Mouse (Mus musculus): Measurements from ENCODE around the gene Osbpl8. TPM values are rescaled to one million over a fixed set of nuclear protein-coding genes. Genes with fewer than 3 reads are reported as not detected.

The Osbpl8 gene
- polyA plus RNA-seq, 1 experiment, result 18.4 TPM

DNA sequence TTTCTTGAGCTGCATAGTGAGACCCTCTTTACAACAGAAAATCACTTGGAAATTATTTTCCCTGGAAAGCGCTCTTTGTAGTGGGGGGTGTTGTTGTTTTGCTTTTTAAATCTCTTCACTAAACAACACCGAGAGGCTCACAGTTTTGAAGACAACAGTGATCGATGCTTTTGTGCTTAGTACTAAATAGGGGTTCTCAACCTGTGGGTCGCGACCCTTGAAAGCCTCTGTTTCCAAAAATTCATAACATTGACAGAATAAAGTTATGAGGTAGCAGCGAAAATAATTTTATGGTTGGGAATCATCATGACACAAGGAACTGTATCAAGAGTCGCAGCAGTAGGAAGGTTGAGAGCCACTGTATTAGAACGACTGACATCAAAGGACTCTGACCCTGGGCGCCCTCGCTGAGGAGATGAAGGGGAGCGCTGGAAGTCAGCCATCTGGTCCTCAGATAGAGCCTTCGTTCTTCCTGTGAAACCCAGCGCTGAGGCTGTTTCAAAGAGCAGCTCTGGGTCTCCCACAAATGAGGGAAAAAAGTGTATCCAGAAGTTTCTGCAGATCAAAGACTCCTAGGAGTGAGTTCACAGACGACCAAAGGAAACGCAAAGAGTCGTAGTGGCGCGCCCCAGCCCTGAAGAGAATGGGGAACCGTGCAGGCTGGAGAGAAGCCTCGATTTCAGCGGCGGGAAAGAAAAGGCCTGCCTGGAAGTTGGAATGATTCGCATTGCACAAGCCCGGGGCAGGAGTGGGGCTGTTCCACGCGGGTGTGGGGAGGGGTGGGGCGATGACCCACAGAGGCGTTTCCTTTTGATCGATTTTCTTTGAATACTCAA is 171.2 kb downstream of the Osbpl8 start:
- no peak for DNase-seq
- TF ChIP-seq POLR2A (IDR thresholded peaks at IDR 0.05; ENCODE audit: borderline replicate concordance, insufficient read depth, low read length), result no peak
- TF ChIP-seq CTCF (IDR thresholded peaks at IDR 0.05; ENCODE audit: borderline replicate concordance, insufficient read depth, low read depth, low read length), result no peak
- Histone ChIP-seq H3K4me1 (ENCODE audit: control insufficient read depth, insufficient read depth, low read length) (no peaks in the 10 kb centered on the region), H3K27me3 (ENCODE audit: control insufficient read depth, insufficient read depth, low read length) (no peaks in the 10 kb centered on the region), H3K4me3 (replicated peaks; ENCODE audit: insufficient read depth, low read depth, low read length) (no peak overlapping the region), H3K27ac (ENCODE audit: insufficient read depth, low read length) (no peak overlapping the region)
- 24% methylated on average over 29 of the region's 29 CpGs for WGBS

DNA sequence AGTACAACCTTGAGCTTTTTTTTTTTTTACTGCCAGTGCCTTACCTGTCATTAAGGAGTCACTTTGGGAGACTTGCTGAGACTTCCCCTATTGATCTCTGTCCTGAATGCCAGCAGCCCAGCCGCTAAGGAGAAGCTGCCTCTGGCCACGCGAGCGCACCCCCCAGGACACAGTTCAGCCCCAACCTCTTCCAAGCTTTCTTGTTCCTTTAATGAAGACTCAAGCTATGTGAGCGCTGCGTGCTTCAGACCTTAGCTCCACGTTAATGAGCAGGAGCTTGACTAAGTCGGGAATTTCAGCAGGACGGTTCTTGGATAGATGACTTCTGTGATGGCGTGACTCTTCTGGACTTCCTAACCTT is 171.8 kb downstream of the Osbpl8 start:
- no peak for DNase-seq
- 39% methylated on average over 10 of the region's 10 CpGs for WGBS
- Histone ChIP-seq H3K4me1 (ENCODE audit: control insufficient read depth, insufficient read depth, low read length) (no peaks in the 10 kb centered on the region), H3K4me3 (replicated peaks; ENCODE audit: insufficient read depth, low read depth, low read length) (no peak overlapping the region), H3K27ac (ENCODE audit: insufficient read depth, low read length) (no peak overlapping the region), H3K27me3 (ENCODE audit: control insufficient read depth, insufficient read depth, low read length) (no peaks in the 10 kb centered on the region)
- TF ChIP-seq POLR2A (IDR thresholded peaks at IDR 0.05; ENCODE audit: borderline replicate concordance, insufficient read depth, low read length), result no peak
- no peak for TF ChIP-seq CTCF (IDR thresholded peaks at IDR 0.05; ENCODE audit: borderline replicate concordance, insufficient read depth, low read depth, low read length)

GRCm38 (mm10) chr10:111339296-111339695 is 174.7 kb downstream of the Osbpl8 start:
- no peak for DNase-seq
- peaks cover 5% of the 10 kb centered on the region; the same call in 1 of the 2 replicates for H3K4me1 ChIP-seq (ENCODE audit: control insufficient read depth, insufficient read depth, low read length)
- no peaks in the 10 kb centered on the region for H3K27me3 ChIP-seq (ENCODE audit: control insufficient read depth, insufficient read depth, low read length)
- no peak for TF ChIP-seq POLR2A (IDR thresholded peaks at IDR 0.05; ENCODE audit: borderline replicate concordance, insufficient read depth, low read length)
- no peak for TF ChIP-seq CTCF (IDR thresholded peaks at IDR 0.05; ENCODE audit: borderline replicate concordance, insufficient read depth, low read depth, low read length)
- no peak overlapping the region for H3K27ac ChIP-seq (ENCODE audit: insufficient read depth, low read length)
- H3K4me3 ChIP-seq (replicated peaks; ENCODE audit: insufficient read depth, low read depth, low read length), result no peak overlapping the region
- WGBS, result 60% methylated on average over 11 of the region's 11 CpGs

GRCm38 (mm10) chr10:111341761-111342160 is 177.2 kb downstream of the Osbpl8 start:
- 67% methylated on average over 7 of the region's 7 CpGs for WGBS
- TF ChIP-seq POLR2A (IDR thresholded peaks at IDR 0.05; ENCODE audit: borderline replicate concordance, insufficient read depth, low read length), result no peak
- no peak for TF ChIP-seq CTCF (IDR thresholded peaks at IDR 0.05; ENCODE audit: borderline replicate concordance, insufficient read depth, low read depth, low read length)
- no peaks in the 10 kb centered on the region for H3K27me3 ChIP-seq (ENCODE audit: control insufficient read depth, insufficient read depth, low read length)
- no peak overlapping the region for H3K27ac ChIP-seq (ENCODE audit: insufficient read depth, low read length)
- peaks cover 5% of the 10 kb centered on the region; the same call in 1 of the 2 replicates for H3K4me1 ChIP-seq (ENCODE audit: control insufficient read depth, insufficient read depth, low read length)
- no peak for DNase-seq
- no peak overlapping the region for H3K4me3 ChIP-seq (replicated peaks; ENCODE audit: insufficient read depth, low read depth, low read length)

DNA sequence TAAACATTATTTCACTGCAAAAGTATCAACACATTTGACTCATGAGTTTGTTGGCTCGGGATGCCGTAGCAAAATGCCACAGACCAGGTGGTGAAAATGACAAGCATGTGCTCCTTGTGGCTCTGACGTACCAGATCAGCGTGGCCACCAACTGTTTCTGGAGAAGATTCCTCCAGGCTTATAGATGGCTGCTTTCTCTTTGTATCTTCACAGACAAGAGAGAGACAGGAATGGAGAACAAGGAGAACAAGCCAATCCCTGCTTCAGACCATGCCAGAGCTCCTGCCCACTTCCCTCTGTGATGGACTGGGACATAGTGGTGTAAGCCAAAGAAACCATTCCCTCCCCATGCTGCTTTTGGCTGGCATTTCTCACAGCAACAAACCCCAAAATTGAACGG is 179.0 kb downstream of the Osbpl8 start:
- DNase-seq, result peak; percentile 52 to 76
- TF ChIP-seq POLR2A (IDR thresholded peaks at IDR 0.05; ENCODE audit: borderline replicate concordance, insufficient read depth, low read length), result no peak
- no peak for TF ChIP-seq CTCF (IDR thresholded peaks at IDR 0.05; ENCODE audit: borderline replicate concordance, insufficient read depth, low read depth, low read length)

More for the DNA sequence above, 179.0 kb downstream of the Osbpl8 start:
- 15% methylated on average over 5 of the region's 5 CpGs for WGBS
- no peak overlapping the region; the same call in 1 of the 2 replicates for H3K27ac ChIP-seq (ENCODE audit: insufficient read depth, low read length)
- H3K27me3 ChIP-seq (ENCODE audit: control insufficient read depth, insufficient read depth, low read length), result no peaks in the 10 kb centered on the region
- no peak overlapping the region for H3K4me3 ChIP-seq (replicated peaks; ENCODE audit: insufficient read depth, low read depth, low read length)
- peaks cover 12% of the 10 kb centered on the region; the same call in 1 of the 2 replicates for H3K4me1 ChIP-seq (ENCODE audit: control insufficient read depth, insufficient read depth, low read length)

Other genes starting within 250 kb of the Osbpl8 start
- gene Csrp2, start 245.0 kb upstream of the Osbpl8 start, polyA plus RNA-seq (2012; rRNA removed), result 14.1 and 14.3 TPM in 2 replicates
- gene Zdhhc17, start 154.6 kb upstream of the Osbpl8 start, polyA plus RNA-seq (2012; rRNA removed), result 112 and 131 TPM in 2 replicates
- 3.8 and 4.4 TPM in 2 replicates for gene Bbs10, start 133.9 kb downstream of the Osbpl8 start, polyA plus RNA-seq (2012; rRNA removed)

All from cerebellum, adult 2 months (tissue).